Mouse (Mus musculus): ENCODE data around the gene Elane. TPM values are rescaled to one million over a fixed set of nuclear protein-coding genes. Genes with fewer than 3 reads are reported as not detected.

The Elane gene
- total RNA-seq, 2 experiments from 2014 or later: not detected

DNA sequence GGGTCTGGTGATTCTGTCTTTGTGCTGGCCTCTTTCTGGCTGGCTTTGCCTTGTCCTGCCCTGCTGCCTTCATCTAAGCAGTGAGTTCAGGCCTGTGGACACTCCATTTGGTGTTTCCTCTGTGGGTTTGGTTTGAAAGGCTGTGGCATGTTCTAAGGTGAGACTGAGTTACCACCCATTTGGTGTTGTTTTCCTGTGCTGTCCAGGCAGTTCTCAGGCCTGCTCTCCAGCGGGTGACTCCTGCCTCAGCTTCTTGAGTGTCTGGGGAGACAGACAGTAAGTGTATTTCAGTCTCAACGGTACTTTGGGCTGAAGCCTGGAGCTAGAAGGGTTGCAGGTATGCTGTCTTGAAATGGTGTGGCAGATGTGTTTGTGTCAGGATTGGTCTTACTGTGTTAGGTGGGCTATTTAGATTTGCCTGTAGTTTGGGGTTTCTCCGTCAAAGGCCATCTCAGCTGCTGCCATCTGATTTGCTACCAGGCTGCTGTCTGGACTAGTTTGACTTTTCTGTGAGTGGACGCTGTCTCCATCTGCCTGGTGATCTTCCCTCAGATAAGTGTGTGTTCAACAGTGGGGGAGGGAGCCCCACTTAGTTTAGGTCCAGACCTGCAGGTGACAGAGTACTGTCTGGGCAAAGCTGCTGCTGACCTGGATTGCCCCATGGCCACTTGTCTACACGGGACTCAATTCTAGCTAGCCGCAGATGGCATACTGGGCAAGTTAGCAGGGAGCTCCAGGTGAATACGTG is 29.2 kb upstream of the Elane start:
- intact Hi-C loops (cut with DNase I): no loop called here
- DNase-seq (ENCODE audit: low spot score in 2 of 2): no peak

DNA sequence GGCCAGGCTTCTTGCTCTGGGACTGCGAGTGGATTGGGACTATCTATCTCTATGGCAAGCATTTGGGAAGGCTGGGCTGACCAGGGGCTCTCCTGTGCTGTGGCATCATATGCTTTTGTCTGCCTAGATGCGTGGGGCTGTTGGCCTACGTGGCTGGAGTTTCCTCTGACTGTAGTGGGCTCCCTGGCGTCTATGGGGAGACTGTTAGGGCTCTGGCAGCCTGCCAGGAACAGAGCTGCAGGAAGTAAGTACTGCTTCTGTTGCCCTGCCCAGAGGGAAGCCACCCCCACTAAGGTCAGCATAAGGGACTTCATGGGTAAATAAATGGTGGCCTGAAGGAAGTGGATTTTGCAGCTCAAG is 28.6 kb upstream of the Elane start:
- no peak for DNase-seq (ENCODE audit: low spot score in 2 of 2)
- intact Hi-C loops (cut with DNase I): no loop called here

DNA sequence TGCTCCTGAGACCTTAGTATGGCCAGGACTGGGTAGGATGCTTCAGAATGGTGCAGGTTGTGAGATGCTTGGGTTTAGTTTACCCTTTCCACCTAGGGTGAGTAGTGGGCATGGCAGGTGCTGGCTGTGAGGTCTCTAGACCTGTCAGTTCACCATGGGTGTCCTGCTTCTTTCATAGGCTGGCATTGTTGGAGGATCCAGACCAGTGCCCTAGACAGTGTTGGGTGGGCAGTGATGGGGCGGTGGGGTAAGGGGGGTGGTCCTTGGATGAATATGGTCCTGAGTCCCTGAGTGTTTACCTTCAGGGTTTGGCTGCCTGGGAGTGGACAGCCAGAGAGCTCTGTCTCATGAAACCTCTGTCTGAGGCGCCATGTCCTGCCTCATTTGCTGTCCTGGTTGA is 28.2 kb upstream of the Elane start:
- no peak for DNase-seq (ENCODE audit: low spot score in 2 of 2)
- intact Hi-C loops (cut with DNase I): no loop called here

DNA sequence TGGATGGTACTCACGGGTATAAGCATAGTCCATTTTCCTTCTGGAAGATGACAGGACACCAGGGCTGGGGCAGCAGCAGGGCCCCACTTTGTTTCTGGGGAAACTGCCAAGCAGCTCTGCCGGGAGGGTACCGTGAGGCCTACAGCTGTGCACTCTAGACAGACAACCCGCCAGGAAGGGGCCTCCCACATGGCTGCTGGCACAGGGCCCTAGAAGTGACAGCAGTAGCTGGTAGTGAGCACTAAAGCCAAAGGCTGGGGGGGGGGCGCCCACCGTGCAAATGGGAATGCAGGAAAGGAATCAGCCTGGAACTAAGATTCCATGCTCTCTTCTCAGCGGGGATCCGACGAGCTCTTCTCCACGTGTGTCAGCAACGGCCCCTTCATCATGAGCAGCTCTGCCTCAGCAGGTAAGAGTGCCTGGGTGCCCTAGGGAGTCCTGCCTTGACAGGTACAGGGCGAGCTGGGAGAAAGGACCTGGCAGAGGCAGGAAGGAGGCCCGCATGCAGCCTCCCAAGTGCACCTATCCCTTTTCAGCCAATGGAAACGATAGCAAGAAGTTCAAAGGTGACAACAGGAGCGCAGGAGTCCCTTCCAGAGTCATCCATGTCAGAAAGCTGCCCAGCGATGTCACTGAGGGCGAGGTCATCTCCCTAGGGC is 27.5 kb upstream of the Elane start:
- peak in 1 of 2 experiments; percentile 67 for DNase-seq (ENCODE audit: low spot score in 2 of 2)
- intact Hi-C loops (cut with DNase I): no loop called here

DNA sequence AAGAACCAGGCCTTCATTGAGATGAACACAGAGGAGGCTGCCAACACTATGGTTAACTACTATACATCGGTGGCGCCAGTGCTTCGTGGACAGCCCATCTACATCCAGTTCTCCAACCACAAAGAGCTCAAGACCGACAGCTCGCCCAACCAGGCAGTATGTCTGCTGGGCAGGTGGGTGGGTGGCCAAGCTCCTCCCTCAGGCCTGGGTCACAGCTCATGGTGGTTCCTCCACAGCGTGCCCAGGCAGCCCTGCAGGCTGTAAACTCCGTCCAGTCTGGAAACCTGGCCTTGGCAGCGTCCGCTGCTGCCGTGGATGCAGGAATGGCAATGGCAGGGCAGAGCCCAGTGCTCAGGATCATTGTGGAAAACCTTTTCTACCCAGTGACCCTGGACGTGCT is 26.9 kb upstream of the Elane start:
- intact Hi-C loops (cut with DNase I): no loop called here
- DNase-seq (ENCODE audit: low spot score in 2 of 2): no peak

DNA sequence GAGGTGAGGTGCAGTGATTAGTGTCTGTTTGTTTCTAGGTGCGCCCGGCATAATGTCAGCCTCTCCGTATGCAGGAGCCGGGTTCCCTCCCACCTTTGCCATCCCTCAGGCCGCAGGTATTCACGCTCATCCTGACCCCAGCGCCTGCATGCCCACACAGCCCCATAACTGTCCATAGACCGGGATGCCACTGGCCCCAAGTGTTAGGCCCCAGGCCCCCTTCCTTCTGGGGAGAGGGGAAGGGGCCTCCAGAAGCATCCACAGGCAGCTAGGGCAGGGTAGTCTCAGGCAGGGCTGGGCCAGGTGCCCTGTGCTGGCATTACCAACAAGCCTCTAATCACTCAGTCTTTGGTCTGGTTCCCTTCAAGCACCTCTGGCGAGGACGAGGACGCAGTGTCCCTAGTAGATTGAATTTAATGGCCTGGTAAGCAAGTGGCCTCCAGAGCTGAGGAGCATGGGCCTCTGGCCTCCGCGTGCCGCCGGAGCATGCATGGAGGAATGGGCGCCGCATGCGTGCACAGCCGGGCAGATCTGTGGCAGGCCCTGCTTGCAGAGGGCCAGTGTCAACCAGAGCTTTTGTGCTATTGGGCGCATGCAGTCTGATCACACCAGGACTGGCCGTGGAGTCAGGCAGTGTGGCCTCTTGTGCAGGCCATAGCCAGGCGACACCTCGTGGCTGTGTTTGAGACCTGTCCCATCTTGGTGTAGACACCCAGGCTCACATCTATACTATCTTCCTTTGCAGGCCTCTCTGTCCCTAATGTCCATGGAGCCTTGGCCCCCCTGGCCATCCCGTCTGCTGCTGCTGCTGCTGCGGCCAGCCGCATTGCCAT is 25.8 kb upstream of the Elane start:
- no peak for DNase-seq (ENCODE audit: low spot score in 2 of 2)
- intact Hi-C loops (cut with DNase I): no loop called here

DNA sequence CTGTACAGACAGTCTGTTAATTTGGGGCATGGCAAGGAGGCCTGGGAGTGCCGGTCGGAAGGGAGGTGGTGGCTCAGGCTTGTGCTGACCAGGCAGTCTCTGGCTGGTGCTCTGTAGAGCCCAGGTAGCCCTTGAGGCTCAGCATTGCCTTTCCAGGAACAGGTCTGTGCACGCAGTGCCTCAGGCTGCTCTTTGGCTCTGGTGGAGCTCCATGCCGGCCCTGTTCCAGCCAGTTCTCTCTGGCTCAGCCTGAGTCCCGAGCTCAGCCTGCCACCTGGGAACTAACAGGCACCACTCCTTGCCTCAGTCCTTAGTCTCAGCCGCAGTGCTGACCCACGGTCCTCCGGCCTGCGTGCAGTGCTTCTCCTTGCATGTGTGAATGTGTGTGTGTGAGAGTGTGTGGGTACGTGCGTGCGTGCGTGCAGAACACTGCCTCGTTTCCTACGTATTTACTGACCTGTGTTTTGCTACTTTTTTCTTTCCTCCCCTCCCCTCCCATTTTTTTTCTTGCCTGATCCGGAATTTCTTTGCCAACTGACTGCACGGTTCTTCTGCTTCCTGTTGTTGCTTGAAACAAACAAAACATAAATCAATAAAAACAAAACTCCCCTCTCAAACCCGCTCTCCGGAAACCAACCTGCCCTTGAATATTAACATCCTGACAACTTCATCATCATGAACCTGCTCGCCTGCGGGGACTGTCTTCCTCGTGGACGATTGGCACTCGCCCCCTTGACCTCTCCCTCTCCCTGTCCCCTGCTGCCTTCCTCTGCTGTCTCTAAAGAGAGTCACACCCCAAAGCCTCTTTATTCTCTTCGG is 24.6 kb upstream of the Elane start:
- no peak for DNase-seq (ENCODE audit: low spot score in 2 of 2)
- intact Hi-C loops (cut with DNase I): no loop called here

DNA sequence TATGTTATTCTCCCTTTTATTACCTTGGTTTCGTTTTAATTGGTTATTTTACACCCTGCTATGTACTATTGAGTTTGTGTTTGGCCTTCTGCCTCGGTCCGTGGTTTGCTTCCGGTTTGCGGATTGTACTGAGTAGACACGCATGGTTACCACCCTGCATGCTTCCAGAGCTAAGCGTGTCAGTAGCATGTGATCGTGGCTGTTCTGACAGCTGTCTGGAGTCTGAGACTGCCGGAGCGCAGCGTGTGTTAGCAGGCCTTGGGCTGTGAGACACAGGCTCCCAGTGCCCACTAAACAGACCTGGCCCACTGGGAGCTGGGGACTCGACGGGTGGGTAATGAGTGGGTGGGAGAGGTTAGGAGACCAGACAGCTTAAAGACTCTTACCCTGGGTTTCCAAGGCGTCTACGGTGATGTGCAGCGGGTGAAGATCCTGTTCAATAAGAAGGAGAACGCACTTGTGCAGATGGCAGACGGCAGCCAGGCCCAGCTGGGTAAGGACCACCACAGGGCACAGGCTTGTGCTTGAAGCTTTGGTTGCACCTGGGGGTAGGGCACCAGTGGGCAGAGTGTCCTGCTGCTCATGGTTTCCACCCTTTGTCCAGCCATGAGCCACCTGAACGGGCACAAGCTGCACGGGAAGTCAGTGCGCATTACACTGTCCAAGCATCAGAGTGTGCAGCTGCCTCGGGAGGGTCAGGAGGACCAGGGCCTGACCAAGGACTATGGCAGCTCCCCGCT is 23.8 kb upstream of the Elane start:
- intact Hi-C loops (cut with DNase I): no loop called here
- DNase-seq (ENCODE audit: low spot score in 2 of 2): no peak

DNA sequence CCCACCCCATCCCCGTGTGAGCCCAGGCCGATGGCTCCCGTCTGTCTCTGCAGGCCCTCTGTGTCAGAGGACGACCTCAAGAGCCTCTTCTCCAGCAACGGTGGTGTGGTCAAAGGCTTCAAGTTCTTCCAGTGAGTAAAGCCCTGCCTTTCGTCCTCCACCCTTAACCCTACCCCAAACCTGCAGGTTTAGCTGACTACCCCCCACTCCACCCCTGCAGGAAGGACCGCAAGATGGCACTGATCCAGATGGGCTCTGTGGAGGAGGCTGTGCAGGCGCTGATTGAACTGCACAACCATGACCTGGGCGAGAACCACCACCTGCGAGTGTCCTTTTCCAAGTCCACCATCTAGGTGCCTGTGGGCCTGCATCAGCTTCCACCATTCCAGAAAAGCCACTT is 23.1 kb upstream of the Elane start:
- DNase-seq (ENCODE audit: low spot score in 2 of 2): no peak
- intact Hi-C loops (cut with DNase I): no loop called here

DNA sequence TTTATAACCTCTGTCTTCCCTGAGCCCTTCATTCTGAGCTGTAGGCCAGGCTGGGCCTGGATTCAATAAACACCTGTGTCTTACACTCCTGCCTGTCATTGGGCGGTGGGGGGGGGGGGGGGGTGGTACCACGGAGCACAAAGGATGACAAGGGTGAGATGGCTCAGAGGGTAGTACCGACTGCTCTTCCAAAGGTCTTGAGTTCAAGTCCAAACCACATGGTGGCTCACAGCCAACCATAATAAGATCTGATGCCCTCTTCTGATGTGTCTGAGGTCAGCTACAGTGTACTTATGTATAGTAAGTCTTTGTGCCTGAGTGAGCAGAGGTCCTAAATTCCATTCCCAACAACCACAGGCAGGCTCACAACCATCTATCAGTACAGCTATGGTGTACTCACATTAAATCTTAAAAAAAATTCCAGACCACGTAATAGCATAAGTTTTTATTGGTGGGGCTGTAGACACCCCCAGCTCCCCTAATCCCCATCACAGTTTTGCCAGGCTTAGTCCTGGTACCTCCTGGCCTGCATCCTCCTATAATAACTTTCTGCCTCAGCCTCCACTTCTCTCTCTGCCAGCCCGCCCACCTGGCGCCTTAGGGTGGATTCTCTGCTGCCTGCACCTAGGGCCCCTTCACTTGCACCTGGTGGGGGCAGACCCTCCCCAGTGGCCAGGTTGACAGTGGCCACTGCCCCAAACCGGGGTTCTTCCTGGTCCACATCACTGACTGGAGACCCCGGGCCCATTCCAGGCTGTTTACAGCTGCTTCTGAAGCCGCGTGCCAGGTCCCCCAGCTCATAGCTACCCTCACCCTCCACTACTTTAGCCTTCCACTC is 21.5 kb upstream of the Elane start:
- no peak for DNase-seq (ENCODE audit: low spot score in 2 of 2)
- intact Hi-C loops (cut with DNase I): no loop called here

DNA sequence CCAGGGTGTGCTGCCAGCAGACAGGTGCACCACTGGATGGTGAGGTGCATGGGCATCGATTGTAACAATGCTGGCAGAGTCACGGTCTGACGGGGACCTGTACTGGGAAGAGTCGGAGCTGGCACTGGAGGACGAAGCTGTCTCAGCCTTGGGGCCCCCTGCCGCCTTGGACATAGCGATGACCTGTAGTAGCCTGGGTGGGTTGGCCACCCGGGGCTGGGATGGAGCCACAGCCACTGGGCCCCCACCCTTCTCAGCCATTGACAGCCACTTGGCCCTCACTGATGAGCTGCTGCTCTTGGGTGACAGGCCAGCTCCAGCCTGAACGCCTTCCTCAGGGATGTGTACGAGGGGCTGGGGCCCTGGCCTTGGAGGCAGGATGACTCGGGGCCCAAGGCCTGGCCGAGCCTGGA is 20.9 kb upstream of the Elane start:
- no peak for DNase-seq (ENCODE audit: low spot score in 2 of 2)
- intact Hi-C loops (cut with DNase I): no loop called here

DNA sequence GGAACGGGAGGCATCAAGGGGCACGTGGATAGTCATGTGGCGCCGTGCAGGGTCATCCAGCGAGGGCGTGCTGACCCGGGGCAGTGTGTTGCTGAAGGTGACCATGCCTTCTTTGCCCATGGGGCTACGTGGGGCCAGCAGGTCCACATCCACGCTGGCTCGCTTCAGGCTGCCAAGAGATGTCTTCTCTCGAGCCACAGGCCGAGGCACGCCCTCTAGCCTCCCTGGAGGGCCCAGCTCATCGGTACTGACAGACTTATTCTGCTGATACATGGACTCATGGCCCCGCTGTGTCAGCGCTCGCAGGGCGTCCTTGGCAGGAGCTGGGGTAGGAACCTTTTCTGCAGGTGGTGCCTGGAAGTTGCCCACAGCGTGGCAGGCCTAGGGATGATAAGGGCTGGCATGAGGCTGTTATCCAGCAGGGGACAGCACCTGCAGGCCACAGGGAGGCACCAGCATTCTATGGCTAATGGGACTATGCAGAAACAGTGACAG is 20.2 kb upstream of the Elane start:
- intact Hi-C loops (cut with DNase I): no loop called here
- DNase-seq (ENCODE audit: low spot score in 2 of 2): no peak

DNA sequence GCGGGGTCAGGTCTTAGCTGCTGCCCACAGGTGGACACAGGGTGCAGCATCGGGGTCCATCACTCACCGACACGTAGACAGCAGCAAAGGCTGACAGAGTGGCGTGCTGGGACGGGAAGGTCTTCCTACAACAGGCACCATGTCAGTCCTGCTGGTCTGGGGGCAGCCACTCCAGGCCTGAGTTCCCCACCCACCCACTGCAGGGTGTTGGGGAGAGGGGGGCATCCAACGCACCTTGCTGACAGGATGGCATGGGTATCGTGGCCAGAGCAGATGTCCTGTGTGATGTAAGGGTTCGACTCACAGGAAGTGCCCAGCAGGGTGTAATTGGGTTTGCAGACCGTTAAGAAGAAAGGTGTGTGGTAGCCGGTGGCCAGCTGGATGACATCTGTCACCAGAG is 19.4 kb upstream of the Elane start:
- DNase-seq (ENCODE audit: low spot score in 2 of 2): no peak
- intact Hi-C loops (cut with DNase I): no loop called here

DNA sequence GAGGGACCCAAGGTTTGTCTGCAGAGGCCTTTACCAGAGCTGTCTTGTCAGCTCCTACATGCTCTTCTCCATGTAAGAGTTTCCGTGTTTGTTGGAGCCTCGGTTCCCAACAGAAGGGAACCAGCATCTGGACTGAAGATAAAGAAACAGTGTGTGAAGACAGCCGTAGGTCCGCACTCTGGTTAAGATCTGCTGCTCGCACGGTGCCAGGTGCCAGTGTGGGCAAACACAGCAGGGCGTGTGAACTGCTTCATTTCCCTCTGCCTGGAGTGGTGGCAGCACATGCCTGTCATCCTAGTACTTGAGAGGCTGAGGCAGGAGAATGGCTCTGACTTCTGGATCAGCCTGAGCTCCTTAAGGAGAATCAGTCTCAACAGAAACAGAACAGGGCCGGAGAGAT is 14.2 kb upstream of the Elane start:
- intact Hi-C loops (cut with DNase I): no loop called here
- DNase-seq (ENCODE audit: low spot score in 2 of 2): no peak

DNA sequence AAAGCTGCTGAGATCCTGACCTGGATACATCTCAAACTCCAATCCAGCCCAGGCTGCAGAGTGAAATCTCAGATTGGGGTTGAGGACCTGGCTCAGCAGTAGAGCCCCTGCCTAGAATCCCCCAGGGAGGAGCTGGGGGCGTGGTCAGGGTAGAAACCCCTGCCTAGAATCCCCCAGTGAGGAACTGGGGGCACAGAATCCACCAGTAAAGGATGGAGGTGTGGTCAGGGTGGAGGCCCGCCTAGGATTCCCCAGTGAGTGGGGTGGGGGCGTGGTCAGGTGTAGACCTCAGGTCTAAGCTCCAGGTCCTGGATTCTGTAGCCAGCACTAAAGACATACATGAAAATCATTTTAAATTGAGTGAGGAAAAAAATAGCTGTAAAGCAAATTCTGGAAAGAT is 13.2 kb upstream of the Elane start:
- no peak for DNase-seq (ENCODE audit: low spot score in 2 of 2)
- intact Hi-C loops (cut with DNase I): no loop called here

DNA sequence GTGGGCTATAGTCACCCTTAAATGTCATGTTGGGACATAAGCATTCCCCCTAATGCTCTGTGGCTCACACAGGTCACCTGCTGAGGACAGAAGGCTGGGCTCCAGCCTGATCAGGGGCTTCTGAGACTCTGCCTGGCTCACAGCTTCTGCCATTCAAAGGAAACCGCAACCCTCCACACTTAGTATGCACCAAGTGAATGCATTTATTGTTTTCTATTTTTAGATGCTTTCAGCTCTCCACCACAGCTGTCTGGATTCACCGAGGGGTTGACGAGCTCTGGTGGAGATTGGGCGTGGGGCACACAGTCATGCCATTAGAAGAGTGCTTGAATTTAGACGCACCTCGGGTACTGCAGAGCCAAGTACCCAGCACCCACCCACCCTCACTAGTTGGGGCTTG is 12.7 kb upstream of the Elane start:
- intact Hi-C loops (cut with DNase I): no loop called here

DNA sequence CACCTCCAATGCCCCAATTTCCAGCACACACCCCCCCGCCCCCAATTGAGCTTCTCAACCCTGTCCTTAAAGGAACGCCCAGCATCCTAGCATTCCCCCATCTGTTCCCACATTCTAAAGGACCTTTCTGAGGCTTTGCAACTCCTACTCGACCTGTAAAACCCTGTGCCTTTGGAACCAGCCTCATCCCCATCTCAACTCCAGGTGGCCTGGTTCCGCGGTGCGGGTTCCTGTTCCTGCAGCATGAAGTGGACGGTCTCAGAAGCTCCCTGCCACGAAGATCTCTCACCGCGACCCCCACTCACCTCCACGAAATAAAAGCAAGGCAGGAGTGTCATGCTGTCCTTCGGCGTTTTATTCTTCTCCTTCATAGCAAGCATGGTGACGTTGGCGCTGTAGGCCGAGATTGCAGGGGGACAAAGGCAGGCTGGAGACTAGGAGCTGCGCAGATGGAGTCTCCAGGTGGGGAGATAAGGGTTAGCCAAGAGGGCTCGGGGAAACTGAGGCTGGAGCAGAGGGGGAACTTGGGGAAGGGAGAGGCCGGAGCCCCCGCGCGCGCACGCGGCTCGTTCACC is 12.2 kb upstream of the Elane start:
- intact Hi-C loops (cut with DNase I): loop anchor here (2.0 kb wide), 1 partner anchor 19 kb away; the partner anchor contains the start of gene Ptbp1
- no peak for DNase-seq (ENCODE audit: low spot score in 2 of 2)

More for the DNA sequence above, 12.7 kb upstream of the Elane start:
- no peak for DNase-seq (ENCODE audit: low spot score in 2 of 2)

All from left cerebral cortex, postnatal 36 days (tissue).